Mouse (Mus musculus): ENCODE results near the gene Gdi1. TPM values are rescaled to one million over a fixed set of nuclear protein-coding genes. Genes with fewer than 3 reads are reported as not detected.

Gene Gdi1
- total RNA-seq (2021), result 100 to 1,000 TPM; 633 to 694 TPM
- long read RNA-seq, transcript Gdi1-201 (11 exons, 2,666 nt), result major isoform, 494 of 663 reads
- long read RNA-seq, transcript Gdi1-205 (4 exons, 633 nt), result minor isoform, 20 of 663 reads
- long read RNA-seq, partial matches to known transcripts, result 95 of 663 reads
- long read RNA-seq, other reads (novel, unspliced or antisense), result 47 of 663 reads

- peak; percentile 72 to 79 for DNase-seq (ENCODE audit: low spot score in 2 of 2)
Observed at GRCm38 (mm10) chrX:74304867-74305700, at the start of gene Gdi1. Gdi1 (plus strand) TSS chrX:74304998.

DNA sequence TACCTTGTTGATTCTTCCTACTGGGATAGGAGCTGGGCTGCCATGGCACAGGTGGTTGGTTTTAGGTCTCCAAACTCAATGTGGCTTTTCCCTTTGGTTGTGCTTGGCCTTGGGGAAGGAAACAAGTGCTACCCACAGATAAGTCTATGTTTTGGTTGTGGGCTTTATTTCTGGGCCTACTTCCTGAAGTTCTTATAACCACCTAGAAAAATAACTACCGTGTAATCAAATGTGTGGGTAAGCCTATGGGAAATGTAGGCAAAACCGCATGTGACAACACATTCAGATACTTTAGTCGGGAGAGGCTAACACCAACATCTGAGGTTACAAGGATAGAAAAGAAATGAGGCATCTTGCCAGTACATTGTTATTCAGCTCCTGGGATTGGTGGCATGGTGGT, 47.1 kb upstream of the Gdi1 start:
- no peak for DNase-seq (ENCODE audit: low spot score in 2 of 2)

GRCm38 (mm10) chrX:74269736-74270061, 35.1 kb upstream of the Gdi1 start:
- DNase-seq (ENCODE audit: low spot score in 2 of 2), result peak in 1 of 2 experiments; percentile 20

GRCm38 (mm10) chrX:74270062-74270901, 34.5 kb upstream of the Gdi1 start, which contains the start of gene Rpl10:
Rpl10 (plus strand) TSS chrX:74270812.
- DNase-seq (ENCODE audit: low spot score in 2 of 2), result peak; percentile 81 to 87

DNA sequence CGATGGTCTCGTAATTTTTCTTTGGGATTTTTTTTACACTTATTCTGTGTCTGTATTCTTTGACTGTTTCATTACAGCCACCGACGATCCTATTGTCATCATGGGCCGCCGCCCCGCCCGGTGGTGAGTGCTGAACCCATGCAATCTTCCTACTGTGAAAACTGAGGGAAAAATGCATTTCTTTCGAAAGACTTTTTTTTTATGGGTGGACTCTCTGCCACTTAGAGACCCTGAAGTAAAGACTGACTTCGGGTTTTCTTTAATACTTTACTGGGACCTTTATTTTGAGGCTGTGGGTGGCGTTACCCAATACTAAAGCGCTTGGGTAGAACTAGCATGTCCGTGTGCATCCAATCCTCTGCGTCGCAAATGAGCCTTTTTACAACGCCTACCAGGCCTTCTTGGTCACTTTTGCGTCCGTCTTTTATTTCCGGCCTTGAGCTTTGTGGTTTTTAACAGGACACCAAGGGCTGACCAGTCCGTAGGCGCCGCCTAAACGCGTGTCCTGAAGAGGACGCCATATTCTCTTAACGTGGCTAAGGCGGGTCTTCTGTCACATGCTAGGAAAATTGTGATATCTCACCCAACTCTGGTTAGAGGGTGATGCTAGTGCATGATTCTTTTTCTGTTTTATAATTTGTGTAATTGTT, 33.8 kb upstream of the Gdi1 start:
- DNase-seq (ENCODE audit: low spot score in 2 of 2), result peak; percentile 13 to 25

DNA sequence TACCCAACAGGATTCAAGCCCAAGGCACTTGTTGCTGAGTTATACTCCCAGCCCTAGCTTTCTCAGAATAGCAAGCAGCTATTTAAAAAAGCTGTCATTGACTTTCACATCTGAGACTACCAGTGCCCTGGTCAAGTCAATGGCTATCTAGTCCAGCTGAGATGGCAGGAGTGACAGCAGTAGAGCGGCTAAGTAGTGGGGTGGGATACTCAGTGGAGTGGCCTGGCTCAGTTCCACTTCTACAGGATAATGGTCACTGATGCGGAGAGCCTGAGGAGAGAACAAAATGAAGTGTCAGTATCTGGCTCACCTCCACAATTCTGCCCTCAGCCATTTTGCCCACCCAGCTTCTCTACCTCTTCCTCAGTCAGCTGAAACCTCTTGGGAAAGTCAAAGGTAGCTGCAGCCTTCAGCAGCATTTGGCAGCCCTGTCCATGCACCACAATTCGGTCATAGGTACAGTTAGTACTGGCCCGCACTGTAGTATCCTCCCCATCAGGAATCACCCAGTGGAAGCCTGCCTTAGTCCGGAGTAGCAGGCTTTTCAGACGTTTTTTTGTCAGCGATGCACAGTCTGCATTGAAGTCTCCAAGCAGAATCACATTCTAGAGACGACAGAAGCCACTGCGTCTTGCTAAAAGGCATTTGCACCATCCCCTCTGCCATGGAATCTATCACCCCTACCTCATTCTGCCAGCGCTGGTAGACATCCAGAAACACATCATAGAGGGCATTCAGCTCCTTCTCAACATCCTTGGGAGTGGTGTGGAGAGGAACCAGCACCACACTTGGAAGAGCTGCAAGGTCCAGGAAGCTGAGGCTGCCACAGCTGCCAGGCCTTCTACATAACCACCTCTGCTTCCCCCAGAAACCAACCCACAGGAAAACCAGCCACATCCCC, 31.1 kb upstream of the Gdi1 start:
- no peak for DNase-seq (ENCODE audit: low spot score in 2 of 2)

- DNase-seq (ENCODE audit: low spot score in 2 of 2), result no peak
Observed at GRCm38 (mm10) chrX:74277916-74278315, 26.9 kb upstream of the Gdi1 start.

DNA sequence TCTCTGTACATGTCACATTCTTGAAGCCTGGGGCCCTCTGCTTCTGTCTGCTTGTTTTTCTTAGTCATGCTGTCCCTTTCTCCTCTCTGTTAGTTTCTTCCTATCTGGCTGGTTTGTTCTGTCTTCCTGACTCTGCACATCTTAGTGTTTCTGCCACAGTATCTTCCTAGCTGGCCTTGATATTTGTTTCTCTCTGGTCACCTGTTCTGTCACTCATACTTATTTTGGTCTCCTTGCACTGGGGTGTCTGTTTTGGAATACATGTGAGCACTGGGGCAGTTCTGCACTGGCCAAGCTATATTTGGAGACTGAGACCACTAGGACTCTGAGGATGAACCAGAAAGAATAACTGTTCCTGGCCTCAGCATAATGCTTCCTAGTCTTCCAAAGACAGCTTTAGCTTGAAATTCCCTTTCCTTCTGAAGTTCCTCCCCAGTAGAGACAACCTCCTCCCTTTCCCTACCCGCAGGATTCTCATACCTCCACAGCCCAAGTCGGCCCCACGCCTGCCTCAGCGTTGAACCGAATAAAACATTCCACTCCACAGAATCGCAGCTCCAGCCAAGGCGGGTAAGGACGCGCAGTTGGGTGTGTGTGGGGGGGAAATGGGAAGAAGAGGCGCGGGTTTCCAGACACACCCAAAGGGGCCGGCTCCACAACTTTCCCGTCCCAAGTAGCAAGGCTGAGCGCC, 23.6 kb upstream of the Gdi1 start:
- no peak for DNase-seq (ENCODE audit: low spot score in 2 of 2)

- DNase-seq (ENCODE audit: low spot score in 2 of 2), result peak; percentile 14 to 34
Observed at GRCm38 (mm10) chrX:74281732-74282394, 22.9 kb upstream of the Gdi1 start, which contains the start of the genes Taz and Dnase1l1. Taz (plus strand) TSS chrX:74281912. Dnase1l1 (minus strand) TSS chrX:74282337.

GRCm38 (mm10) chrX:74282395-74283091, 22.3 kb upstream of the Gdi1 start:
- DNase-seq (ENCODE audit: low spot score in 2 of 2), result peak; percentile 78 to 85

DNA sequence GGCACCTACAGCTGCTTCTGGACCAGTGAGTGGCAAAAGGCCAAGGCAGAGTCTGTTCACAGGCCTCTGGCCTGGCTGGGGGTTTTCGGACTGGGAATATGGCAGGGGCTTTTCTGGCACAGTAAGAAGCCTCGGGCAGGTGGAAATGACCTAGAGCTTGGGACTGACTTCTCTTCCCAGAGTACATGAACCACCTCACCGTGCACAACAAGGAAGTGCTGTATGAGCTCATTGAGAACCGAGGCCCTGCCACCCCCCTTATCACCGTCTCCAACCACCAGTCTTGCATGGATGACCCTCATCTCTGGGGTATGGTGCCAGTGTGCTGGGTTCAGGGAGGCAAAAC, 21.7 kb upstream of the Gdi1 start:
- DNase-seq (ENCODE audit: low spot score in 2 of 2), result no peak

- DNase-seq (ENCODE audit: low spot score in 2 of 2), result no peak
Observed at GRCm38 (mm10) chrX:74293431-74293830, 11.4 kb upstream of the Gdi1 start.

DNA sequence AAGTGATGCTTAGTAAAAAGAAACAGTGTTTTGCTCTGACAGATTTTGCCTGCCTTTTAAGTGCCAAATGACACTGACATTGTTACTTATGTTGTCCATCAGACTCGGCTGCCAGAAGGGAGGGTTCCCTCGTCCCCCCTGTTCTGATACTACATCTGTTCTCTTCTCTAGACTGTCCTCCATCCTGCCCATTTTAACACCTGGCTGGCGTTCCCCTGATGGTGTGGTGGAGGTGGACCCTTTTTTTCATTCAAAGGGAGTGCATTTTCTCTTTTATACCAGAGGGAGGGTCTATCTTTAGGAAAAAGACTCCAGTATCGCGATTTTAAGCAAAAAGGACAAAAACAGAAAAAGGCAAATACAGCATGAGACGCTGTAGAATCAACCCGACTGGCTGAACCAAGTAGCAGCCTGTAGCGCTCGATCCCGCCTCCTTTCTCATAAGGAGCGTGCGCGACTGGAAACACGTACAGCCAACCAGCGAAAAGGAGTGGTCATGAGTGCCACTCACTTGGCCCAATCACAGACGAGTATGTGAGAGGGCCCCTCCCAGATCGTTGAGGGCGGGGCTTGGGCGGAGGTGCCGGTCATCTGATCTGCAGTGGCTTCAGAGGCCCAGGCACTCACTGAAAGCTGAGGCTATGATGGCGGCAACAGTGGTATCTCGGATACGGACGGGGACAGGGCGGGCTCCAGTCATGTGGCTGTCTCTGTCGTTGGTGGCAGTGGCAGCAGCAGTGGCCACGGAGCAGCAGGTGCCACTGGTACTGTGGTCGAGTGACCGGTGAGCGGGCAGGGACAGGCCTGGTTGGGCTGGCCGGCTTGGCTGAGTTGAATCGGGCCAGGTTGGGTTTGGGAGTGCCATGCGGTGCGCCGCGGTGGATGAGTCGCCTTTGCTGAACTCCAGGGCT, 8.0 kb upstream of the Gdi1 start, which contains the start of gene Atp6ap1:
Gene Atp6ap1 (plus strand): TSS at position 560 of the 911 bp plus-strand sequence.
- peak; percentile 92 to 93 for DNase-seq (ENCODE audit: low spot score in 2 of 2)

DNA sequence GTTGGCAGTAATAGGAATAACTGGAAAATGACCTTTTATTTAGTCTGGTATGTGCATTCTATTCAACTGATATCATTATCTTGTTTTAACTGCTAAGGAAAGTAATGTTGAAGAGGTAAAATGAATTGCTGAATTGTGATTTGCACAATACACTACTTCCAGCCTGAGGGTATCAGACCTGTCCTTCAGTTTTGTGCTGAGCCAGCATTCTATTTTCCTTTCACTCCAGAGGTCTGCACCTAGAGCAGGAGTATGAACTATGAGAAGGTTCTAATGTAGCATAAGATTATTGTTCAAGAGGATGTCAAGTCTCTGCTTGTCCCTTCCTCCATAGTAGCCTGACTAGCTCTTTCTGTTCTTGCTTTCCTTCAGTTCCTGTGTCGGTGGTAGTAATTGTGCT, 6.5 kb upstream of the Gdi1 start:
- DNase-seq (ENCODE audit: low spot score in 2 of 2), result no peak

DNA sequence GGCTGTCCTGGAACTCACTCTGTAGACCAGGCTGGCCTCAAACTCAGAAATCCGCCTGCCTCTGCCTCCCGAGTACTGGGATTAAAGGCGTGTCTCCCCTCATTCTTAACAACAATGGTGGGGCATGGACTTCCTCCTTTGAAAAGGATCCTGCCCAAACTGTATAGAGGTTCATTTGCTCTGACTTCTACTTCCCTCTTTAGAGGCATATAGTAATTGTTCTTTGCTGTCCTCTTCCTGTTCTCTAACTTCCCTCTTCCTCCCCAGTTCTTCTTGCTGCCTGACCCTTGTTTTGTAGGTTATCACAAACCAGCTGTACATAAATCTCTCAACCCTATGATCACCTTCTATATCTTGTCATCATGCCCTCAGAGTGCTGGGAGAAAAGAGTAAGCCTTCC, 5.1 kb upstream of the Gdi1 start:
- no peak for DNase-seq (ENCODE audit: low spot score in 2 of 2)

- peak; percentile 79 to 83 for DNase-seq (ENCODE audit: low spot score in 2 of 2)
Observed at GRCm38 (mm10) chrX:74312540-74313464, 8.0 kb downstream of the Gdi1 start, which contains the start of gene Fam50a. Fam50a (plus strand) TSS chrX:74313033.

Data from layer of hippocampus, postnatal 10 days (tissue).